Mouse (Mus musculus) CH12.LX (cell line): ENCODE results near the gene Eif1ad. TPM values are rescaled to one million over a fixed set of nuclear protein-coding genes. Genes with fewer than 3 reads are reported as not detected.
"Not testable (repeated sequence)": the region's sequence is repeated elsewhere in the genome, so short reads cannot be mapped to it uniquely, and the experiment has no call there.

Source experiments
- DNase-seq: peaks from one replicate; pipeline ENCODE4 v3.0.0-alpha.2; 2013; ENCODE audit errors: extremely low read depth
- H3K27ac ChIP-seq: 2 replicates; pipeline ENCODE4 v1.5.1; 2012; ENCODE audit warnings: low read depth, mild to moderate bottlenecking, control low read depth, moderate library complexity; ENCODE audit not compliant: insufficient read depth
- H3K27me3 ChIP-seq: replicated peaks from 2 replicates; pipeline ENCODE3; 2012; ENCODE audit warnings: inconsistent platforms
- H3K36me3 ChIP-seq, 2 experiments: replicated peaks in 1 of 2; 2 replicates each; pipeline versions ENCODE3 to v1.6.1; 2012; ENCODE audit warnings: inconsistent platforms in 1 of 2, low read length in 1 of 2, mild to moderate bottlenecking in 1 of 2, mixed read lengths in 1 of 2, moderate library complexity in 1 of 2; ENCODE audit not compliant: control insufficient read depth in 1 of 2, insufficient read depth in 1 of 2
- H3K4me1 ChIP-seq, 2 experiments: 2 replicates each; pipeline ENCODE4 v1.6.1; 2012; ENCODE audit warnings: inconsistent platforms in 1 of 2, moderate library complexity in 1 of 2; ENCODE audit not compliant: insufficient read depth in 2 of 2, control insufficient read depth in 1 of 2
- H3K4me2 ChIP-seq: 2 replicates; pipeline ENCODE4 v1.6.1; 2012; ENCODE audit warnings: low read depth, mild to moderate bottlenecking, control low read depth; ENCODE audit not compliant: poor library complexity, insufficient read depth, severe bottlenecking
- H3K4me3 ChIP-seq, 3 experiments: fragments of 150-350 bp in 1 of 3; sonication (generic) in 1 of 3; replicated peaks in 1 of 3; 2 replicates each; pipeline versions ENCODE3 to v1.5.1; 2011 to 2012; ENCODE audit warnings: low read depth in 2 of 3, low read length in 2 of 3, mild to moderate bottlenecking in 2 of 3, moderate library complexity in 2 of 3, control low read depth in 1 of 3, improper control_type of control experiment in 1 of 3, inconsistent platforms in 1 of 3, mixed read lengths in 1 of 3; ENCODE audit not compliant: poor library complexity in 1 of 3
- H3K79me2 ChIP-seq: replicated peaks from 2 replicates; pipeline ENCODE4 v1.6.1; 2012; ENCODE audit warnings: mild to moderate bottlenecking, moderate library complexity; ENCODE audit not compliant: control insufficient read depth, poor library complexity, insufficient read depth, severe bottlenecking; ENCODE audit errors: extremely low read depth
- H3K9ac ChIP-seq: 2 replicates; pipeline ENCODE4 v1.6.1; 2012; ENCODE audit warnings: low read depth, mild to moderate bottlenecking, control low read depth, moderate library complexity; ENCODE audit not compliant: insufficient read depth
- H3K9me3 ChIP-seq: replicated peaks from 2 replicates; pipeline ENCODE3; 2012; ENCODE audit warnings: low read length, inconsistent platforms, mixed read lengths
- BHLHE40 ChIP-seq: IDR thresholded peaks from 2 replicates; pipeline ENCODE4 v1.6.1; 2011; ENCODE audit warnings: mild to moderate bottlenecking, low read depth, low read length, improper control_type of control experiment
- CHD2 ChIP-seq: IDR thresholded peaks from 2 replicates; pipeline ENCODE4 v1.6.1; 2011; ENCODE audit warnings: low read length, improper control_type of control experiment
- E2F4 ChIP-seq: IDR thresholded peaks from 2 replicates; pipeline ENCODE4 v1.6.1; 2011; ENCODE audit warnings: low read depth, low read length, improper control_type of control experiment; ENCODE audit not compliant: insufficient replicate concordance
- HCFC1 ChIP-seq: IDR thresholded peaks from 2 replicates; pipeline ENCODE4 v1.6.1; 2012; ENCODE audit warnings: low read depth, mild to moderate bottlenecking, inconsistent platforms, low read length, improper control_type of control experiment
- JUND ChIP-seq: conservative IDR thresholded peaks from 2 replicates; pipeline ENCODE4 v1.6.1; 2011; ENCODE audit warnings: low read depth, low read length, improper control_type of control experiment
- KAT2A ChIP-seq: IDR thresholded peaks from 2 replicates; pipeline ENCODE4 v1.6.1; 2012; ENCODE audit warnings: low read length, improper control_type of control experiment, inconsistent platforms; ENCODE audit not compliant: insufficient replicate concordance
- MAFK ChIP-seq: IDR thresholded peaks from 2 replicates; pipeline ENCODE4 v1.6.1; 2011; ENCODE audit warnings: low read length, improper control_type of control experiment; ENCODE audit not compliant: insufficient replicate concordance
- MAX ChIP-seq: IDR thresholded peaks from 2 replicates; pipeline ENCODE4 v1.6.1; 2011; ENCODE audit warnings: low read length, improper control_type of control experiment
- MAZ ChIP-seq: IDR thresholded peaks from 2 replicates; pipeline ENCODE4 v1.6.1; 2012; ENCODE audit warnings: low read depth, mild to moderate bottlenecking, inconsistent platforms, low read length, improper control_type of control experiment, moderate library complexity
- MEF2A ChIP-seq: IDR thresholded peaks from 2 replicates; pipeline ENCODE4 v1.6.1; 2014; ENCODE audit warnings: low read depth, mild to moderate bottlenecking, inconsistent platforms, low read length, improper control_type of control experiment, borderline replicate concordance
- MXI1 ChIP-seq: IDR thresholded peaks from 2 replicates; pipeline ENCODE4 v1.6.1; 2011; ENCODE audit warnings: mild to moderate bottlenecking, low read depth, low read length, improper control_type of control experiment
- NRF1 ChIP-seq: IDR thresholded peaks from 2 replicates; pipeline ENCODE4 v1.6.1; 2014; ENCODE audit warnings: low read depth, mild to moderate bottlenecking, inconsistent platforms, low read length, improper control_type of control experiment, moderate library complexity
- PAX5 ChIP-seq: IDR thresholded peaks from 2 replicates; pipeline ENCODE4 v1.6.1; 2012; ENCODE audit warnings: low read length, inconsistent platforms, mixed read lengths
- POLR2AphosphoS2 ChIP-seq: IDR thresholded peaks from 2 replicates; pipeline ENCODE4 v1.6.1; 2011; ENCODE audit warnings: low read depth, low read length, improper control_type of control experiment
- RAD21 ChIP-seq: IDR thresholded peaks from 2 replicates; pipeline ENCODE4 v1.6.1; 2011; ENCODE audit warnings: low read depth, mild to moderate bottlenecking, low read length, improper control_type of control experiment, moderate library complexity
- RCOR1 ChIP-seq: conservative IDR thresholded peaks from 2 replicates; pipeline ENCODE4 v1.6.1; 2012; ENCODE audit warnings: low read depth, mild to moderate bottlenecking, inconsistent platforms, low read length, improper control_type of control experiment
- TBP ChIP-seq: conservative IDR thresholded peaks from 2 replicates; pipeline ENCODE4 v1.6.1; 2011; ENCODE audit warnings: low read depth, low read length, improper control_type of control experiment
- TCF12 ChIP-seq: IDR thresholded peaks from 2 replicates; pipeline ENCODE4 v1.6.1; 2014; ENCODE audit warnings: low read depth, mild to moderate bottlenecking, inconsistent platforms, low read length, improper control_type of control experiment
- UBTF ChIP-seq: IDR thresholded peaks from 2 replicates; pipeline ENCODE4 v1.6.1; 2012; ENCODE audit warnings: low read depth, mild to moderate bottlenecking, inconsistent platforms, low read length, improper control_type of control experiment, moderate library complexity
- ZKSCAN1 ChIP-seq: IDR thresholded peaks from 2 replicates; pipeline ENCODE4 v1.6.1; 2012; ENCODE audit warnings: low read depth, inconsistent platforms, low read length, improper control_type of control experiment, borderline replicate concordance
- ZNF384 ChIP-seq: IDR thresholded peaks from 2 replicates; pipeline ENCODE4 v1.6.1; 2012; ENCODE audit warnings: low read depth, low read length, improper control_type of control experiment, inconsistent platforms
- dilution Hi-C: fragments of 300-500 bp; cut with MboI; formaldehyde crosslinking; loops from 2 replicates; pipeline ENCODE4 v1.14.3; 2020; ENCODE audit warnings: low sequenced_read_pairs; ENCODE audit not compliant: extremely low pct_unique_long_range_greater_than_20kb, extremely low pct_ligation_motif_present
- in situ Hi-C: fragments of 300-500 bp; cut with MboI; formaldehyde crosslinking; loops from 3 replicates; pipeline ENCODE4 v1.14.3; 2019; ENCODE audit warnings: low sequenced_read_pairs, low pct_ligation_motif_present, low pct_unique_long_range_greater_than_20kb, mixed read lengths
- polyA plus RNA-seq: library from polyadenylated mRNA; unstranded; fragments of >175 nt; gene quantifications from 2 replicates; pipeline ENCODE4 v1.2.1, GENCODE M21; 2012; ENCODE audit warnings: low read depth; ENCODE audit not compliant: insufficient read length
- total RNA-seq, 2 experiments: library from RNA; depleted of rRNA; stranded (reverse); fragments of 300-350 nt in 1 of 2; fragments of >200 nt in 1 of 2; gene quantifications; 2 replicates each; pipeline ENCODE4 v1.2.3; 2012 to 2014

Gene Eif1ad
- total and polyA plus RNA-seq, 3 experiments = 68.4 to 98.8 (median 79.3) TPM

DNA sequence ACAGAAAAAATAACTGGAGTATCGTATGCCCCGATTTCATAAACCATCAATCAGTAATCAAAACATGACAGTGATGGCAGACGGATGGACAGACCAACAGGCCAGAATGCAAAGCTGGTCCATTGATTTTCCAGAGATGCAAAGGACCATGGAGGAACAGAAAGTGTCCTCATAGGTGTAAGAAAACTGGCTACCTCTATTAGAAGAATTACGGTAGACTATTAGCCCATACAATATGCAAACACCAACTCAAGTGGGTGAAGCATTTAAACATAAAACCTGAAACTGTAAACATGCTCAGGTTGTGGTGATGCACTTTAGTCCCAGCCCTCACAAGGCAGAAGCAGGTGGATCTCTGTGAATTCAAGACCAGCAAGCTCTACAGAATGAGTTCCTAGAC, 28.8 kb downstream of the Eif1ad start:
- no peaks in the 10 kb centered on the region for H3K79me2 ChIP-seq
- no peak overlapping the region for H3K4me2 ChIP-seq
- H3K36me3 ChIP-seq = peaks cover 0 to 6% of the 10 kb centered on the region in 2 experiments
- no peaks in the 10 kb centered on the region for H3K9me3 ChIP-seq
- no peak overlapping the region for H3K27ac ChIP-seq
- dilution Hi-C loops (no loop called here), in situ Hi-C loops (no loop called here)
- no peak overlapping the region for H3K4me3 ChIP-seq
- no peaks in the 10 kb centered on the region for H3K27me3 ChIP-seq
- H3K4me1 ChIP-seq = peaks cover 2 to 22% of the 10 kb centered on the region in 2 experiments
- DNase-seq = no peak
- H3K9ac ChIP-seq = no peak overlapping the region
- TF ChIP-seq UBTF (no peak), MAX (no peak), RCOR1 (no peak), RAD21 (no peak), TCF12 (no peak), MXI1 (peak; percentile 99), MAZ (no peak)

DNA sequence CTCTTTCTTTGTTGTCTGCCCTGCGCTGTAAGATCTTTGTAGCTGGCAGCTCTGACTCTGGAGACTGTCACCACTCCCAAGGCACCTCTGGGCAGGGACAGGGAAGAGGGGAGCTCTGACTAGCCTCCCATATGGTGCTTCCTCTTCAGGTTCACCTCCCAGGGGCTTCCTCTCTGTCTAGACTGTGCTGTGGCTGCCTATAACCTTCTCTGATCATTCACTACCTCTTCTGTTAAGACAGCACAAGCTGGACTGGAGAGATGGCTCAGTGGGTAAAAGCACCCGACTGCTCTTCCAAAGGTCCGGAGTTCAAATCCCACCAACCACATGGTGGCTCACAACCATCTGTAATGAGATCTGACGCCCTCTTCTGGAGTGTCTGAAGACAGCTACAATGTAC, 34.5 kb downstream of the Eif1ad start:
- in situ Hi-C loops = loop anchor here (5.0 kb wide), 1 partner anchor 64 kb away; the partner anchor contains the start of gene Catsper1
- H3K9me3 ChIP-seq, DNase-seq, H3K36me3 ChIP-seq, H3K4me3 ChIP-seq, H3K27me3 ChIP-seq, H3K27ac ChIP-seq, H3K4me2 ChIP-seq, H3K9ac ChIP-seq, dilution Hi-C loops, H3K79me2 ChIP-seq: not testable (repeated sequence)
- TF ChIP-seq TBP = peak; percentile 94
- peaks cover 5 to 20% of the 10 kb centered on the region in 2 experiments; a peak in 3 of 4 replicates for H3K4me1 ChIP-seq

DNA sequence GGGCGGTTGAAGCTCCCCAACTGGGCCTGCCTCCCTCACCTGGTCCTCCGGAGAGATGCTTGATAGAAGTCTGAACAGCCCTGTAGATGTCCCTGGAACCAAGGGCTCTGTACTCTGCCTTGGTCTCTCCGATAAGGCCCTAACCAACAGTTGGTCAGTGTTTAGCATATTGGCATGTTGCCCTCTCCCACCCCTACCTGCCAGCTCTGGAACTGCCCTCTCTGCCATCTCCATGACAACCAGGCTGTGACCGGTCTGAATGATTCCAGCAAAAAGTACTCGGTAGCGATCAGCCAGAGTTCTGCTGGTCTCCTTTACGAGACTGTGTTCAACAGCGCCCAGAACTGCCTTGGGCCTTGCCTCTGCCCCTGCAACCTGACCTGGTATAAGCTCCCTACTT, 35.8 kb downstream of the Eif1ad start, which contains the start of gene Tsga10ip:
Tsga10ip (minus strand) TSS at position 234 of the 400 bp plus-strand sequence.
- in situ Hi-C loops = loop anchor here (5.0 kb wide), 1 partner anchor 65 kb away; the partner anchor contains the start of gene Catsper1

More for the DNA sequence above, 35.8 kb downstream of the Eif1ad start, which contains the start of gene Tsga10ip:
- Histone ChIP-seq H3K9ac (no peak within 1 kb of the TSS), H3K4me2 (no peak within 1 kb of the TSS), H3K4me1 (peaks cover 5 to 20% of the 10 kb centered on the region in 2 experiments; a peak in 3 of 4 replicates), H3K36me3 (no peaks in the 10 kb centered on the region), H3K4me3 (no peak within 1 kb of the TSS), H3K27me3 (no peaks in the 10 kb centered on the region), H3K27ac (no peak within 1 kb of the TSS), H3K79me2 (no peaks in the 10 kb centered on the region), H3K9me3 (no peaks in the 10 kb centered on the region)
- no peak for DNase-seq
- dilution Hi-C loops = no loop called here
- TF ChIP-seq E2F4 (no peak), JUND (no peak), ZNF384 (no peak), TBP (no peak), NRF1 (no peak), CHD2 (no peak), MAFK (no peak), KAT2A (no peak), RCOR1 (no peak), BHLHE40 (no peak), ZKSCAN1 (no peak), HCFC1 (no peak), POLR2AphosphoS2 (no peak), MEF2A (no peak), PAX5 (no peak)
